Mouse (Mus musculus) hindbrain, embryonic 11.5 days (tissue): ENCODE measurements around the gene Abhd17b. TPM values are rescaled to one million over a fixed set of nuclear protein-coding genes. Genes with fewer than 3 reads are reported as not detected.

ENCODE experiments used
- ATAC-seq: fragments of 200-750 bp; cut with Nextera tagmentation; 2 replicates; pipeline ENCODE4 v1.8.0; 2017; ENCODE audit warnings: mild to moderate bottlenecking, moderate TSS enrichment, moderate library complexity; ENCODE audit not compliant: low FRiP score
- DNase-seq: peaks from one replicate; pipeline ENCODE4 v3.0.0-alpha.2; 2015; ENCODE audit warnings: low spot score
- H3K27ac ChIP-seq: fragments of 300-500 bp; sonication (generic); 2 replicates; pipeline ENCODE4 v1.5.1; 2014; ENCODE audit warnings: mild to moderate bottlenecking, low read depth, low read length
- H3K27me3 ChIP-seq: fragments of 300-500 bp; sonication (generic); 2 replicates; pipeline ENCODE4 v1.6.1; 2014; ENCODE audit warnings: mild to moderate bottlenecking, low read length, moderate library complexity, mixed read lengths; ENCODE audit not compliant: control insufficient read depth, insufficient read depth
- H3K36me3 ChIP-seq: fragments of 300-500 bp; sonication (generic); 2 replicates; pipeline ENCODE4 v1.6.1; 2014; ENCODE audit warnings: mild to moderate bottlenecking, low read length, moderate library complexity, mixed read lengths; ENCODE audit not compliant: control insufficient read depth, insufficient read depth
- H3K4me1 ChIP-seq: fragments of 300-500 bp; sonication (generic); replicated peaks from 2 replicates; pipeline ENCODE4 v1.6.1; 2014; ENCODE audit warnings: low read length, mixed read lengths; ENCODE audit not compliant: control insufficient read depth, insufficient read depth
- H3K4me2 ChIP-seq: fragments of 300-500 bp; sonication (generic); replicated peaks from 2 replicates; pipeline ENCODE4 v1.6.1; 2014; ENCODE audit warnings: mild to moderate bottlenecking, low read depth, low read length
- H3K4me3 ChIP-seq: fragments of 300-500 bp; sonication (generic); 2 replicates; pipeline ENCODE4 v1.5.1; 2014; ENCODE audit warnings: low read depth, low read length
- H3K9ac ChIP-seq: fragments of 300-500 bp; sonication (generic); 2 replicates; pipeline ENCODE4 v1.6.1; 2014; ENCODE audit warnings: low read depth, low read length
- H3K9me3 ChIP-seq: fragments of 300-500 bp; sonication (generic); 2 replicates; pipeline ENCODE4 v1.6.1; 2016; ENCODE audit warnings: low read length; ENCODE audit not compliant: control insufficient read depth
- WGBS: fragments of 180-500 bp; shearing (Covaris S2); extraction: QIAGEN DNeasy Blood & Tissue Kit; methylation state at CpG from one replicate; pipeline ENCODE4 v1.1.7; 2014; 5-methylcytosine and 5-hydroxymethylcytosine counted together
- polyA plus RNA-seq: library from polyadenylated mRNA; unstranded; fragments of >200 nt; fragmentation: Nextera tagmentation; extraction: Ambion mirVana; gene quantifications from 2 replicates; pipeline ENCODE4 v1.2.1, GENCODE M21; 2014

Gene Abhd17b
- polyA plus RNA-seq, 1 experiment from 2014 or later: 44.5 TPM

- no peak overlapping the region for H3K4me2 ChIP-seq
- no peak overlapping the region for H3K4me3 ChIP-seq
- WGBS: 95% methylated on average over 4 of the region's 4 CpGs
- no peak overlapping the region for H3K27ac ChIP-seq
- DNase-seq (no peak), ATAC-seq (no peak)
- no peak overlapping the region for H3K9ac ChIP-seq
- H3K36me3 ChIP-seq: no peaks in the 10 kb centered on the region
- no peaks in the 10 kb centered on the region for H3K9me3 ChIP-seq
- H3K27me3 ChIP-seq: no peaks in the 10 kb centered on the region
- H3K4me1 ChIP-seq: no peaks in the 10 kb centered on the region
These were observed 16.7 kb downstream of the Abhd17b start for GRCm38 (mm10) chr19:21669650-21670049.

GRCm38 (mm10) chr19:21674354-21675096, 21.5 kb downstream of the Abhd17b start:
- ATAC-seq (no peak), DNase-seq (no peak)
- 98% methylated on average over 17 of the region's 17 CpGs for WGBS
- no peaks in the 10 kb centered on the region for H3K27me3 ChIP-seq
- H3K4me3 ChIP-seq: no peak overlapping the region
- no peak overlapping the region for H3K9ac ChIP-seq
- H3K4me1 ChIP-seq: no peaks in the 10 kb centered on the region
- no peaks in the 10 kb centered on the region for H3K9me3 ChIP-seq
- no peak overlapping the region for H3K4me2 ChIP-seq
- no peaks in the 10 kb centered on the region for H3K36me3 ChIP-seq
- no peak overlapping the region for H3K27ac ChIP-seq

GRCm38 (mm10) chr19:21680091-21680490, 27.1 kb downstream of the Abhd17b start:
- DNase-seq (no peak), ATAC-seq (no peak)
- Histone ChIP-seq H3K27ac (no peak overlapping the region), H3K4me1 (no peaks in the 10 kb centered on the region), H3K4me2 (no peak overlapping the region), H3K36me3 (no peaks in the 10 kb centered on the region), H3K9ac (no peak overlapping the region), H3K27me3 (no peaks in the 10 kb centered on the region), H3K4me3 (no peak overlapping the region), H3K9me3 (no peaks in the 10 kb centered on the region)
- 98% methylated on average over 3 of the region's 3 CpGs for WGBS

- Histone ChIP-seq H3K27me3 (no peaks in the 10 kb centered on the region), H3K9ac (no peak overlapping the region), H3K27ac (no peak overlapping the region), H3K4me3 (no peak overlapping the region), H3K4me2 (no peak overlapping the region), H3K4me1 (no peaks in the 10 kb centered on the region), H3K9me3 (no peaks in the 10 kb centered on the region), H3K36me3 (no peaks in the 10 kb centered on the region)
- DNase-seq (no peak), ATAC-seq (no peak)
- WGBS: 95% methylated on average over 10 of the region's 10 CpGs
These were observed 28.0 kb downstream of the Abhd17b start for GRCm38 (mm10) chr19:21680986-21681385.

GRCm38 (mm10) chr19:21713260-21714031, 60.5 kb downstream of the Abhd17b start:
- Histone ChIP-seq H3K9ac (no peak overlapping the region), H3K4me3 (no peak overlapping the region), H3K27me3 (no peaks in the 10 kb centered on the region), H3K9me3 (no peaks in the 10 kb centered on the region), H3K27ac (no peak overlapping the region), H3K4me2 (no peak overlapping the region), H3K4me1 (no peaks in the 10 kb centered on the region), H3K36me3 (no peaks in the 10 kb centered on the region)
- no peak for DNase-seq
- 83% methylated on average over 3 of the region's 3 CpGs for WGBS
- no peak for ATAC-seq

GRCm38 (mm10) chr19:21714278-21714883, 61.4 kb downstream of the Abhd17b start:
- 83% methylated on average over 10 of the region's 10 CpGs for WGBS
- H3K9ac ChIP-seq: no peak overlapping the region
- no peaks in the 10 kb centered on the region for H3K9me3 ChIP-seq
- no peak overlapping the region for H3K4me3 ChIP-seq
- ATAC-seq: no peak
- no peaks in the 10 kb centered on the region for H3K4me1 ChIP-seq
- no peak overlapping the region for H3K27ac ChIP-seq
- no peaks in the 10 kb centered on the region for H3K27me3 ChIP-seq
- H3K36me3 ChIP-seq: no peaks in the 10 kb centered on the region
- no peak overlapping the region for H3K4me2 ChIP-seq
- DNase-seq: no peak

GRCm38 (mm10) chr19:21715005-21715442, 62.0 kb downstream of the Abhd17b start:
- Histone ChIP-seq H3K27ac (no peak overlapping the region), H3K9me3 (no peaks in the 10 kb centered on the region), H3K4me3 (no peak overlapping the region), H3K36me3 (no peaks in the 10 kb centered on the region), H3K9ac (no peak overlapping the region), H3K27me3 (no peaks in the 10 kb centered on the region), H3K4me1 (no peaks in the 10 kb centered on the region), H3K4me2 (no peak overlapping the region)
- ATAC-seq (no peak), DNase-seq (no peak)
- WGBS: 84% methylated on average over 10 of the region's 10 CpGs

- Histone ChIP-seq H3K4me3 (no peak overlapping the region), H3K9me3 (no peaks in the 10 kb centered on the region), H3K27me3 (no peaks in the 10 kb centered on the region), H3K4me2 (no peak overlapping the region), H3K36me3 (no peaks in the 10 kb centered on the region), H3K4me1 (no peaks in the 10 kb centered on the region), H3K9ac (no peak overlapping the region), H3K27ac (no peak overlapping the region)
- 89% methylated on average over 9 of the region's 9 CpGs for WGBS
- DNase-seq (no peak), ATAC-seq (no peak)
These were observed 62.5 kb downstream of the Abhd17b start for GRCm38 (mm10) chr19:21715515-21715914.
